Mouse (Mus musculus): ENCODE data around the gene Parp11.

The Parp11 gene

GRCm38 (mm10) chr6:127448869-127449268 lies 2.2 kb downstream of the Parp11 start:
- no peak for DNase-seq (ENCODE audit: low spot score)

GRCm38 (mm10) chr6:127449531-127450422 lies 3.1 kb downstream of the Parp11 start:
- DNase-seq (ENCODE audit: low spot score) = peak; percentile 35

GRCm38 (mm10) chr6:127453407-127454343 lies 7.0 kb downstream of the Parp11 start:
- DNase-seq (ENCODE audit: low spot score) = peak; percentile 96

- no peak for DNase-seq (ENCODE audit: low spot score)
Measured at GRCm38 (mm10) chr6:127454344-127454707, 7.7 kb downstream of the Parp11 start.

- no peak for DNase-seq (ENCODE audit: low spot score)
Measured at GRCm38 (mm10) chr6:127454809-127455208, 8.2 kb downstream of the Parp11 start.

- no peak for DNase-seq (ENCODE audit: low spot score)
Measured at GRCm38 (mm10) chr6:127455440-127455839, 8.8 kb downstream of the Parp11 start.

- DNase-seq (ENCODE audit: low spot score) = no peak
Measured at GRCm38 (mm10) chr6:127456769-127457168, 10.1 kb downstream of the Parp11 start.

- no peak for DNase-seq (ENCODE audit: low spot score)
Measured at GRCm38 (mm10) chr6:127459776-127460175, 13.1 kb downstream of the Parp11 start.

- DNase-seq (ENCODE audit: low spot score) = no peak
Measured at GRCm38 (mm10) chr6:127461491-127461890, 14.9 kb downstream of the Parp11 start.

GRCm38 (mm10) chr6:127462251-127462650 lies 15.6 kb downstream of the Parp11 start:
- DNase-seq (ENCODE audit: low spot score) = no peak

GRCm38 (mm10) chr6:127463273-127464001 lies 16.8 kb downstream of the Parp11 start:
- DNase-seq (ENCODE audit: low spot score) = peak; percentile 24

- DNase-seq (ENCODE audit: low spot score) = no peak
Measured at GRCm38 (mm10) chr6:127464523-127464922, 17.9 kb downstream of the Parp11 start.

GRCm38 (mm10) chr6:127466749-127467310 lies 20.2 kb downstream of the Parp11 start:
- DNase-seq (ENCODE audit: low spot score) = no peak

- no peak for DNase-seq (ENCODE audit: low spot score)
Measured at GRCm38 (mm10) chr6:127472078-127472477, 25.4 kb downstream of the Parp11 start.

GRCm38 (mm10) chr6:127473961-127474360 lies 27.3 kb downstream of the Parp11 start:
- no peak for DNase-seq (ENCODE audit: low spot score)

GRCm38 (mm10) chr6:127475231-127475630 lies 28.6 kb downstream of the Parp11 start:
- DNase-seq (ENCODE audit: low spot score) = no peak

- DNase-seq (ENCODE audit: low spot score) = no peak
Measured at GRCm38 (mm10) chr6:127491046-127491445, 44.4 kb downstream of the Parp11 start.

- DNase-seq (ENCODE audit: low spot score) = no peak
Measured at GRCm38 (mm10) chr6:127492561-127492960, 45.9 kb downstream of the Parp11 start.

GRCm38 (mm10) chr6:127493750-127494149 lies 47.1 kb downstream of the Parp11 start:
- DNase-seq (ENCODE audit: low spot score) = no peak

GRCm38 (mm10) chr6:127494357-127494756 lies 47.7 kb downstream of the Parp11 start:
- DNase-seq (ENCODE audit: low spot score) = no peak

GRCm38 (mm10) chr6:127495251-127495650 lies 48.6 kb downstream of the Parp11 start:
- no peak for DNase-seq (ENCODE audit: low spot score)

GRCm38 (mm10) chr6:127495876-127496275 lies 49.2 kb downstream of the Parp11 start:
- DNase-seq (ENCODE audit: low spot score) = no peak
